Mouse (Mus musculus) heart, adult 2 months (tissue): ENCODE measurements around the gene A430078G23Rik. TPM values are rescaled to one million over a fixed set of nuclear protein-coding genes. Genes with fewer than 3 reads are reported as not detected.

ENCODE experiments used
- DNase-seq, 2 experiments: peaks; one replicate each; pipeline ENCODE4 v3.0.0; 2021
- H3K27ac ChIP-seq: fragments of 200-600 bp; 2 replicates; pipeline ENCODE4 v1.8.1; 2022
- H3K27me3 ChIP-seq: fragments of 200-500 bp; 2 replicates; pipeline ENCODE4 v1.6.1; 2012; ENCODE audit warnings: mild to moderate bottlenecking, low read length, inconsistent platforms, mixed read lengths; ENCODE audit not compliant: control insufficient read depth, insufficient read depth
- H3K36me3 ChIP-seq: fragments of 200-500 bp; 2 replicates; pipeline ENCODE4 v1.6.1; 2012; ENCODE audit warnings: low read length, inconsistent platforms; ENCODE audit not compliant: control insufficient read depth, insufficient read depth
- H3K4me1 ChIP-seq: fragments of 200-500 bp; 2 replicates; pipeline ENCODE4 v1.6.1; 2011; ENCODE audit warnings: low read length; ENCODE audit not compliant: control insufficient read depth, insufficient read depth
- H3K4me3 ChIP-seq: fragments of 200-600 bp; 2 replicates; pipeline ENCODE4 v1.8.1; 2022
- H3K79me2 ChIP-seq: fragments of 200-500 bp; replicated peaks from 2 replicates; pipeline ENCODE4 v1.6.1; 2012; ENCODE audit warnings: mild to moderate bottlenecking, inconsistent platforms, low read length, moderate library complexity, mixed read lengths; ENCODE audit not compliant: control insufficient read depth, insufficient read depth
- H3K9ac ChIP-seq: fragments of 200-500 bp; 2 replicates; pipeline ENCODE4 v1.6.1; 2012; ENCODE audit warnings: low read depth, mild to moderate bottlenecking, control low read depth, inconsistent platforms, low read length, mixed read lengths
- CTCF ChIP-seq: fragments of 200-600 bp; IDR thresholded peaks from 2 replicates; pipeline ENCODE4 v1.8.1; 2022; ENCODE audit warnings: antibody characterized with exemption, mild to moderate bottlenecking, moderate library complexity
- EP300 ChIP-seq: fragments of 200-500 bp; IDR thresholded peaks from 2 replicates; pipeline ENCODE4 v1.6.1; 2011; ENCODE audit warnings: low read depth, low read length, control low read depth; ENCODE audit not compliant: insufficient read depth
- POLR2A ChIP-seq: fragments of 200-500 bp; IDR thresholded peaks from 2 replicates; pipeline ENCODE4 v1.6.1; 2011; ENCODE audit warnings: mild to moderate bottlenecking, low read depth, low read length, control low read depth; ENCODE audit not compliant: insufficient read depth
- WGBS: fragments of 180-500 bp; shearing (Covaris S2); methylation state at CpG from one replicate; pipeline ENCODE4 v1.1.7; 2018; 5-methylcytosine and 5-hydroxymethylcytosine counted together
- intact Hi-C: fragments of 180-260 bp; cut with DNase I; formaldehyde crosslinking; loops from one replicate; pipeline ENCODE4 v1.15.1; 2025
- polyA plus RNA-seq: library from polyadenylated mRNA; depleted of rRNA; stranded (reverse); fragments of >200 nt; gene quantifications from 2 replicates; pipeline ENCODE4 v1.2.3, GENCODE M21; 2012
- total RNA-seq, 2 experiments: library from RNA; stranded (reverse); gene quantifications; 2 replicates each; pipeline ENCODE4 v1.2.3; 2021

The A430078G23Rik gene
- total and polyA plus RNA-seq, 3 experiments = 0.53 to 0.57 (median 0.57) TPM

DNA sequence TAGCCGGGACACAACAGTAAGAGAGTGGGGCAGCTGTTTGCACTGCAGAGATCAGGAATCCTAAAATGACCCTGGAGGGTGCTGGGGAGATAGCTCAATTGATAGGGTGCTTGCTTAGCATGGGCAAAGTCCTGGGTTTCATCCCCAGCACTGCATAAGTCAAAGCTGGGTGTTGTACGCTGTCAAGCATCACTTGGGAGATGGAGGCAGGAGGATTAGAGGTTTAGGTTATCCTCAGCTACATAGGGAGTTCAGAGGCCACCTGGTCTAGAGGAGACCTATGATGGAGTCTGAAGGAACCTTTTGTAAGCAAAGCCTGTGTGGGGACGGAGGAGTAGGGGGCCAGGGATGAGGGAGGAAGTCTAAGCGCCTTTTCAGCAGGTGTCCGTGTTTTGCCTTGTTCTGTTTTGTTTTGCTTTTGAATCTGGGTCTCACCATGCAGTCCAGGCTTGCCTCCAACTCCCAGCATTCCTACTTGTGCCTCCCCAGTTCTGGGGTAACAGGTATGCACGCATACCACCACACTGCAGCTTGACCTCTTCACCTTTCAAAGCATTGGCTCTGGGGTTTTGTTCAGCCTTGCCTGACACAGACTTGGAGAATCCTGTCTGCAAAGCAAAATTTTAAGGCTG is 712 bp downstream of the A430078G23Rik start:
- Histone ChIP-seq H3K9ac (no peak overlapping the region), H3K27ac (no peak overlapping the region), H3K36me3 (no peaks in the 10 kb centered on the region), H3K4me1 (no peaks in the 10 kb centered on the region), H3K79me2 (no peaks in the 10 kb centered on the region), H3K27me3 (no peaks in the 10 kb centered on the region), H3K4me3 (no peak overlapping the region)
- TF ChIP-seq CTCF (no peak), EP300 (no peak), POLR2A (no peak)
- intact Hi-C loops = loop anchor here (10.0 kb wide), 1 partner anchor 321 kb away; the partner anchor contains the start of genes Fcor and Trappc5
- WGBS = 69% methylated on average over 6 of the region's 6 CpGs
- no peak for DNase-seq

DNA sequence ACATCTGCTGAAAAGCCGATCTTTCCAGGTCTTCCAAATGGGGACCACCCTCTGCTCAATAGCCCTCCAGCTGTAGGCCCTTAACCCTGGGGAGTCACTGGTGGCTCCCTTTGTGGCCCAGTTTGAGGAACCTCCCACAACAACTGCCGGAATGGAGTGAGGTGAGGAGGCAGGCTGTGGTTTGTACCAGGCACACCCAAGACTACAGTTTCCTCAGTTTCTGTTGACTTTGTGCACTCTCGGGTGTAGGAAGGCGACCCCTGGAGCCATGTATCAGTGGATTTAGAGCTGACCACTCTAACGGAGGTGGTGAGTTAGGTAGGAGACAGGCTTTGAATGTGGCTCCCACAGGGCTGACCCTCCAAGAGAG is 1.2 kb downstream of the A430078G23Rik start:
- TF ChIP-seq EP300 (no peak), CTCF (no peak), POLR2A (no peak)
- WGBS = 66% methylated on average over 5 of the region's 5 CpGs
- Histone ChIP-seq H3K9ac (no peak overlapping the region), H3K27me3 (no peaks in the 10 kb centered on the region), H3K79me2 (no peaks in the 10 kb centered on the region), H3K4me3 (no peak overlapping the region), H3K36me3 (no peaks in the 10 kb centered on the region), H3K4me1 (no peaks in the 10 kb centered on the region), H3K27ac (no peak overlapping the region)
- DNase-seq = peak in 1 of 2 experiments; percentile 36
- intact Hi-C loops = loop anchor here (10.0 kb wide), 1 partner anchor 320 kb away; the partner anchor contains the start of genes Fcor and Trappc5

DNA sequence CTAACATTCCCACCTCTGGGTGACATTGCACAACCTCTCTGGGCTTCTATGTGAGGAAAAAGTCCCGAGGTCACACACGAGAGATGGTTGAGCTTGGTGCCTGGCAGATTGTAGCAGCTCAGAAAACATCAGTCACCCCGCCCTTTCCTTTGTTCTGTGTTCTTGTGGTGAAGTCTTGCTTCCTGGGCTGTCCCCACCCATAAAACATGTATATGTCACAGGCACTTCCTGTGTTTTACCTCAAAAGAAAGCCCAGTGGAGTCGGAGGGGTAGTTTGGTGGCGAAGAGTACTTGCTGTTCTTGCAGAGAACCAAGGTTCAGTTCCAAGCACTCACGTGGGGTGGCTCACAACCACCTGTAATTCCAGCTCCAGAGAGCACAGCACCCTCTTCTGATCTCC is 2.4 kb downstream of the A430078G23Rik start:
- Histone ChIP-seq H3K79me2 (no peaks in the 10 kb centered on the region), H3K36me3 (no peaks in the 10 kb centered on the region), H3K4me3 (no peak overlapping the region), H3K4me1 (no peaks in the 10 kb centered on the region), H3K27ac (no peak overlapping the region), H3K27me3 (no peaks in the 10 kb centered on the region), H3K9ac (no peak overlapping the region)
- TF ChIP-seq POLR2A (no peak), CTCF (no peak), EP300 (no peak)
- intact Hi-C loops = loop anchor here (10.0 kb wide), 1 partner anchor 319 kb away; the partner anchor contains the start of genes Fcor and Trappc5
- 72% methylated on average over 6 of the region's 6 CpGs for WGBS
- DNase-seq = peak in 1 of 2 experiments; percentile 49

DNA sequence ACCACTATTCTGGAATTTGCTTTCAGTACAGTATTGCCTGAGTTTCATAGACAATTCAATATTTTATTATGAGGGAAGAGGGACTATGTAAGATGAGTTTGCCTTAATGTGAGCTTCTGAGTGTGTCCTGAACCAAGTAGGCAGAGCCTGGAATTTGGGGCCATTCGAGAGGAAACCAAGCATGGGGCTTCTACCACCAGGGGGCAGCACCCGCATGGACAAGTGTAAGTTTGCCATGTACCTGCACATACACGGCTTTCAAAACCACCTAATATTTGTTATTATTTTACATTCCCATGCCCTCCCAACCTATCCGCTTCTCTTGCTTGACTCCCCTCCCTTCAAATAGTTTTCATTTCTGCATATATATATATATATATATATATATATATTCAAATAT is 4.8 kb downstream of the A430078G23Rik start:
- Histone ChIP-seq H3K36me3 (no peaks in the 10 kb centered on the region), H3K27me3 (no peaks in the 10 kb centered on the region), H3K9ac (no peak overlapping the region), H3K4me3 (no peak overlapping the region), H3K27ac (no peak overlapping the region), H3K4me1 (no peaks in the 10 kb centered on the region), H3K79me2 (no peaks in the 10 kb centered on the region)
- WGBS = 9% methylated on average over 4 of the region's 4 CpGs
- TF ChIP-seq CTCF (peak; percentile 92; the same call in 1 of the 2 replicates), EP300 (no peak)
- intact Hi-C loops = loop anchor here (1.0 to 10.0 kb wide), 2 partner anchors 92 to 317 kb away; partner anchors contain the start of genes Fcor and Trappc5
- DNase-seq = peak; percentile 70 to 87

DNA sequence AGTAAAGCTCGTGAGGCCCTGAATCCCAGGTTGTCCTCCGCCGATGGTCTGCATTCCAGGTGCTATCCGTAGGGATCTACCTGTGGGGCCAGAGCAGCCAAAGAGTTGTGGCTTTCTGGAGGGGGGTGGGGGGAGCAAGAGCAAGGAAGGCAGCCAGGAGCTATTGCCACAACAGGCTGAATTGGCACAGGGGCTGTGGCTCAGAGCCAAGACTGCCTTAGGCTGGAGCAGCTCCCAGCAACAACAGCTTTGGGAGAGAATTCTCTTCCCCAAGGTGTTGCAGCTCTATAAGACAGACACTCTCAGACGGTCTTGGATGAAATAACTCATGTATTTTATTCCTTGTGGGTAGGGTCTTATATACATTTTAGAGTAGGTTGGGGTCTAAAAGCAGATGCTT is 13.9 kb downstream of the A430078G23Rik start:
- Histone ChIP-seq H3K4me3 (no peak overlapping the region), H3K27me3 (no peaks in the 10 kb centered on the region), H3K36me3 (no peaks in the 10 kb centered on the region), H3K27ac (no peak overlapping the region), H3K79me2 (no peaks in the 10 kb centered on the region), H3K9ac (no peak overlapping the region), H3K4me1 (no peaks in the 10 kb centered on the region)
- 70% methylated on average over 5 of the region's 5 CpGs for WGBS
- TF ChIP-seq EP300 = no peak
- intact Hi-C loops = no loop called here
- DNase-seq = no peak

DNA sequence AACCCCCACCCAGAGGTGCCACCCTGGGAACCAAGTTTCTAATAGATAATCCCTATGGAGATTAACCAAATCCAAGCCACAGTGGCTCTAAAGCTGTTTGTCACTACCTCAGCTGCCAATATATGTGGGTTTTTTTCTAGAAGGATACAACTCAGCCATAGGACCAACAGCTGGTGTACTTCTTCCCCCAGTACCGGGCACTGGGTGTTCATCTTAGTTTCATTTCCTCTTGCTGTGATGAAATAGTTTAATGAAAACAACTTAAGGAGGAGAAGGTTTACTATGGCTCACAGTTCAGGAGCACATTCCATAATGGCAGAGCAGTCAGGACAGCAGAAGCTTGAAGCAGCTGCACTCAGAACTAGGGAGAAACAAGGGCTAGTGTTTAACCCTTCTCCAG is 14.9 kb downstream of the A430078G23Rik start:
- H3K9ac ChIP-seq = no peak overlapping the region
- TF ChIP-seq POLR2A = no peak
- no peak for TF ChIP-seq CTCF
- no peak for TF ChIP-seq EP300
- intact Hi-C loops = no loop called here

More for the DNA sequence above, 14.9 kb downstream of the A430078G23Rik start:
- H3K4me3 ChIP-seq = no peak overlapping the region
- H3K27me3 ChIP-seq = no peaks in the 10 kb centered on the region
- H3K79me2 ChIP-seq = no peaks in the 10 kb centered on the region
- no peak overlapping the region for H3K27ac ChIP-seq
- WGBS = 57% methylated on average over 1 of the region's 1 CpGs
- H3K4me1 ChIP-seq = no peaks in the 10 kb centered on the region
- no peak for DNase-seq
- H3K36me3 ChIP-seq = no peaks in the 10 kb centered on the region
